Mouse (Mus musculus) liver, embryonic 16.5 days (tissue): Measurements from ENCODE around the gene Nfix. TPM values are rescaled to one million over a fixed set of nuclear protein-coding genes. Genes with fewer than 3 reads are reported as not detected.
A peak's percentile ranks its signal among the peaks of the same experiment; 100 is the strongest.

Experiments
- ATAC-seq: fragments of 200-750 bp; cut with Nextera tagmentation; 2 replicates; pipeline ENCODE4 v1.8.0; 2017; ENCODE audit warnings: low read depth, mild to moderate bottlenecking, moderate number of reproducible peaks, moderate library complexity
- H3K27ac ChIP-seq: fragments of 300-500 bp; sonication (generic); 2 replicates; pipeline ENCODE4 v1.5.1; 2014; ENCODE audit warnings: mild to moderate bottlenecking, low read length
- H3K27me3 ChIP-seq: fragments of 300-500 bp; sonication (generic); 2 replicates; pipeline ENCODE4 v1.6.1; 2014; ENCODE audit warnings: low read depth, low read length, mixed read lengths; ENCODE audit not compliant: control insufficient read depth, insufficient read depth
- H3K36me3 ChIP-seq: fragments of 300-500 bp; sonication (generic); 2 replicates; pipeline ENCODE4 v1.6.1; 2014; ENCODE audit warnings: mild to moderate bottlenecking; ENCODE audit not compliant: control insufficient read depth, insufficient read depth
- H3K4me1 ChIP-seq: fragments of 300-500 bp; sonication (generic); 2 replicates; pipeline ENCODE4 v1.6.1; 2014; ENCODE audit warnings: low read depth, low read length, mixed read lengths; ENCODE audit not compliant: control insufficient read depth
- H3K4me2 ChIP-seq: fragments of 300-500 bp; sonication (generic); 2 replicates; pipeline ENCODE4 v1.6.1; 2014; ENCODE audit warnings: low read depth, low read length, mixed read lengths
- H3K4me3 ChIP-seq: fragments of 300-500 bp; sonication (generic); 2 replicates; pipeline ENCODE4 v1.5.1; 2014; ENCODE audit warnings: low read depth, mild to moderate bottlenecking, low read length
- H3K9ac ChIP-seq: fragments of 300-500 bp; sonication (generic); 2 replicates; pipeline ENCODE4 v1.6.1; 2014; ENCODE audit warnings: low read depth, low read length
- H3K9me3 ChIP-seq: fragments of 300-500 bp; sonication (generic); replicated peaks from 2 replicates; pipeline ENCODE4 v1.6.1; 2016; ENCODE audit warnings: low read length; ENCODE audit not compliant: control insufficient read depth
- WGBS: fragments of 180-500 bp; shearing (Covaris S2); extraction: QIAGEN DNeasy Blood & Tissue Kit; methylation state at CpG from one replicate; pipeline ENCODE4 v1.1.7; 2014; ENCODE audit not compliant: insufficient replicate concordance; 5-methylcytosine and 5-hydroxymethylcytosine counted together
- polyA plus RNA-seq: library from polyadenylated mRNA; unstranded; fragments of >200 nt; fragmentation: Nextera tagmentation; extraction: Ambion mirVana; gene quantifications from 2 replicates; pipeline ENCODE4 v1.2.1, GENCODE M21; 2015

Nfix gene
- polyA plus RNA-seq, 1 experiment from 2014 or later, result 2.0 TPM

DNA sequence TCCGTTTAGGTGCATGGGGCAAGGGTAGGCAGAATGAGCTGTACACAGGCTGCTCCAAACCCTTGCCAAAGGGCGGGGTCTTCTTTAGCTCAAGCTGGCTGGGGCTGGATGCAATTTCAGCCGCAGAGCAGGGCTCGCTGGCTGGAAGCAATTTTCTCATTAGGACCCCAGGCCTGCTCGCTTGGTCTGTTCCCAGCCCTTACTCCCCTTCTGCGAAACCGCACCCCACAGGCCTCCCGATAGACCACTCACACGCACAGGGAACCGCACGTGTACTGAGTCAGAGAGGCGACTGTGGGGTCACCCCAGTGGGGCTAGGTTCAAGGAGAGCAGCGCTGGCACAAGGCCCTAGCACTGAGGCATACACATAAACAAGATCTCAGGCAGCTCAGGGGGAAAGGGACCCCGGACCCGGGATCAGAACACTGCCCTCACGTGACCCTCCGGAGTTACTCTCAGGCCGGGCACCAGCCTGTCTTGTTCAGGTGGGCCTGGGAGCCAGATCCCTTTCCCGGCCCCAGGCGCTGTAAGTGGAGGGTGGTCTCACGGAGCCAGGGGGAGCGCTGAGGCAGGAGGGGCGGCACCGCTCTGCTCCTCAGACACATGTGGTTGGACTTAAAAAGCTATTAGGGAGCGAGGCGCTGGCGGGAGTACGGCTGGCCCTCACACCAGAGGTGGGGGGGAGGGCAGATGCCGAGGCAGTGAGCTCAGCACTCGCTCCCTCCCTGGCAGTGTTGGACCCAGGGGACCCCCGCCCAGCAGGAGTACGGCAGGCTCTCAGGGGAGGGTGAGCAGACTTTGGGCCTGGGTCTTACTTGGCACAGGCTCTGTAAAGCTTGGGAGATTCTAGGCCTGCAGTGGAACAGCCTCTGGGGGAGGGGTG is 57.7 kb downstream of the Nfix start:
- H3K4me2 ChIP-seq, result no peak overlapping the region
- no peaks in the 10 kb centered on the region for H3K36me3 ChIP-seq
- WGBS, result 57% methylated on average over 32 of the region's 32 CpGs
- peaks cover 15% of the 10 kb centered on the region for H3K27me3 ChIP-seq
- no peak for ATAC-seq
- H3K4me1 ChIP-seq, result peaks cover 41% of the 10 kb centered on the region
- H3K4me3 ChIP-seq, result no peak overlapping the region
- no peaks in the 10 kb centered on the region for H3K9me3 ChIP-seq
- no peak overlapping the region for H3K9ac ChIP-seq
- H3K27ac ChIP-seq, result no peak overlapping the region

DNA sequence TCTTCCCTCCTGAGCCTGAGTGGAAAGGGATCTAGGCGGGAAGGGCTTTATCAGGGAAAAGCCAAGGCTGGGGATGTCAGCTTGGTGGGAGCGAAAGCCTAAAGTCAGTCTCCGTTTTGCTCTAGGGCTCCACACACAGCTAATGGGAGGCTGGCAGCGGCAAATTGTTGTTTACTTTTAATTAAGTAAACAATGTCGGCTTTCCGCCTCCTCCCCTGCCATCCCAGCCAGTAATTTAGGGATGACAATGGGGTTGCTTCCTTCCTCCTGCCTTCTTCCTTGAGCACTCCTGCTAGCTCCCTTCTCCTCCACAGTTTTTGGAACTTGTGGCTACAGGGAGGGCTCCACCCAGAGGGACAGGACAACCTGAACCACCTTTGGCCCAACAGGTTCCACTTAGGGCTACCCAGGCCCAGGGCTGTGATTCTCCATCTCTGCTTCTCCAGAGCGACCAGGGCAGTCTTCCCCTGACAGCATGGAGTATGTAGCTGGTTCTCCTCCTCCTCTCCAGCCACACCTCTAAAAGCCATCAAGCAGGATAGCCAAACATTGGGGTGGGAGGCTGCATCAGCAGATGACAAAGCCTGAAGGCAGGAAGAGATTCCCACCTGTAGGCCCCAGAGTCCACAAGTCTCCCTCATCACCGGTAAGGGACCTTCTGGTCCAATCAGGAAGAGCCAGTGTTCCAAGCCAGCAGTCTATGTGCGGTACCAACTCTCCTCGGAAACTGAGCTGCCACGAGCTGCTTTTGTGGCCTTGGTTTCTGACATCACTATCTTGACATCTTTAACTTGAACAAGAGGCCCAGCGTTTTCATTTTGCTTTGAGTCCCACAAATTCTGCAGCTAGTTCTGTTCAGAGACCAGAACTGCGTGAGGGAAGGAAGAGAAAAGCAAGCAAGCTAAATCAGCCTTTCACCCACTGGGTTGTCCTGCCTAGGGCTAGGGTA is 59.0 kb downstream of the Nfix start:
- no peak overlapping the region for H3K9ac ChIP-seq
- no peak overlapping the region for H3K4me2 ChIP-seq
- H3K4me3 ChIP-seq, result no peak overlapping the region
- no peak for ATAC-seq
- H3K4me1 ChIP-seq, result peaks cover 43% of the 10 kb centered on the region
- 58% methylated on average over 13 of the region's 13 CpGs for WGBS
- H3K36me3 ChIP-seq, result no peaks in the 10 kb centered on the region
- no peaks in the 10 kb centered on the region for H3K9me3 ChIP-seq
- no peak overlapping the region for H3K27ac ChIP-seq
- peaks cover 15% of the 10 kb centered on the region for H3K27me3 ChIP-seq

DNA sequence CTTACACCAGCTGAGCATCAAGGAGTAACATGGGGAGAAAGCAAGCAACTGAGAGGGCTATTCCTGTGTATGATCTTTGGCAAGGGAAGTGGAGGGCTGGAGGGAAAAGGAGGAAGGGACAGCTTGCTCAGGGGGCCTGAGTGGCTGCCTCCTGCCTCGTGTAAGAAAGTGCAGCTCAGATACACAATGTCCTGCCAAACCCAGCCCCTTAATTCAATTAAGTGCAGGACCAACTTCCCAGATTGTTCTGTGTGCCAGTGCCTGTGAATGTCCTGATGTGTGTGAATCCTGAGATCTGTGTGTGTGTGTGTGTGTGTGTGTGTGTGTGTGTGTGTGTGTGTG is 60.8 kb downstream of the Nfix start:
- Histone ChIP-seq H3K27me3 (peaks cover 15% of the 10 kb centered on the region), H3K9ac (no peak overlapping the region), H3K4me1 (peaks cover 35% of the 10 kb centered on the region)

DNA sequence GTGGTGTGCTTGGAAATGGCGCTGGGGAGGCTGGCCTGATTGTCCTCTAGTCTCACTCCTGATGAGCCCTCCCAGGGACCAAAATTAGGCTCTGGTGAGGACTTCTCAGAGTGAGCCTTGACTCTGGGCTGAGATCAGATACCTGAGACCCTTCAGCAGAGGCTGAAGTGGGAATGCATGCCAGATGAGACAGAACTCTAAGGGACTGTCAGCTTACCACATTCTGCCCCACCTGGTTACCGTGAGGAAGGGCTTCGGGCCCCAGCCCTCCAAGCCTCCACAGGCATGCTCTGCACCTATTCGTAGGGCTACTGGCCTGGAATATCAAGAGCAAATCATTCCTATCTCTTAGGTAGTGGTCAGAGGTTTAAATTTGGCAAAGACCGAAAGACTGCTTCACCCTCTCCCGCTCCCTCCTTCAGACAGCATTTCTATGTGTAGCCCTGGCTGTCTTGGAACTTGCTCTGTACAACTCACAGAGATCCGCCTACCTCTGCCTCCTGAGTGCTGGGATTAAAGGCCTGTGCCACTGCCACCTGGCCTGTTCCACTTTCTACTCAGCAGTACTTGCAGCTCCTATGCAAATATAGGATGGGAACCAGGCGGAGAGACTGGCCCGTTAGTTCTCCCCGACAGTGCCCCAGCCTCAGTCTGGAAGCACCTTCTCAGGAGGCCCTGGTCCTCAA is 61.3 kb downstream of the Nfix start:
- H3K4me1 ChIP-seq, result peaks cover 30% of the 10 kb centered on the region
- no peak overlapping the region for H3K4me2 ChIP-seq
- peaks cover 15% of the 10 kb centered on the region for H3K27me3 ChIP-seq
- ATAC-seq, result no peak
- no peak overlapping the region for H3K4me3 ChIP-seq
- WGBS, result 70% methylated on average over 10 of the region's 10 CpGs
- no peak overlapping the region for H3K27ac ChIP-seq
- no peaks in the 10 kb centered on the region for H3K36me3 ChIP-seq
- no peaks in the 10 kb centered on the region for H3K9me3 ChIP-seq
- H3K9ac ChIP-seq, result no peak overlapping the region

More for the DNA sequence above, 60.8 kb downstream of the Nfix start:
- H3K9me3 ChIP-seq, result no peaks in the 10 kb centered on the region
- no peaks in the 10 kb centered on the region for H3K36me3 ChIP-seq
- no peak for ATAC-seq
- H3K4me2 ChIP-seq, result no peak overlapping the region
- no peak overlapping the region for H3K27ac ChIP-seq
- WGBS, result 23% methylated on average over 1 of the region's 1 CpGs
- no peak overlapping the region for H3K4me3 ChIP-seq

DNA sequence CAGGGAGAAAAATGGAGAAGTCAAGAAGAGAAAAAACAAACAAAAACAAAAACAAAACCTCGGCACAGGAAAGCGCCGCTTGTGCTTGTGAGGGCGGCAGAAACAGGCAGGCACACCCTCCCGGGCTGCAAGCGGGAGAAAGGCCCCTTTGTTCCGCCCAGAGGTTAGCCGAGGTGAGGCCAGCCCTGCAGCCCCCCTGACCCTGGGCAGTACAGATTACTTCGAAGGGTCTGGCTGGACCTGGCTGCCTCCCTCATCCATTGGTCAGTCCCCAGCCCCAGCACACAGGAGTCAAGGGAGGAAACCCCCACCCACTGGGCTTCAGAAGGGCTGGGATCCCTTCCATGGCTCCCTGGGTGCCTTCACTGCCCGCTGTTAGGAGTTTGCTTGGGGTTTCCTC is 61.9 kb downstream of the Nfix start:
- WGBS, result 32% methylated on average over 10 of the region's 10 CpGs
- H3K4me2 ChIP-seq, result peak overlapping the region; percentile 50
- H3K4me3 ChIP-seq, result peak overlapping the region; percentile 26; the same call in 1 of the 2 replicates
- no peak overlapping the region for H3K27ac ChIP-seq
- ATAC-seq, result no peak
- H3K4me1 ChIP-seq, result peaks cover 27% of the 10 kb centered on the region
- H3K9me3 ChIP-seq, result no peaks in the 10 kb centered on the region
- no peaks in the 10 kb centered on the region for H3K36me3 ChIP-seq
- H3K27me3 ChIP-seq, result peaks cover 15% of the 10 kb centered on the region
- H3K9ac ChIP-seq, result peak overlapping the region; percentile 38; the same call in 1 of the 2 replicates

DNA sequence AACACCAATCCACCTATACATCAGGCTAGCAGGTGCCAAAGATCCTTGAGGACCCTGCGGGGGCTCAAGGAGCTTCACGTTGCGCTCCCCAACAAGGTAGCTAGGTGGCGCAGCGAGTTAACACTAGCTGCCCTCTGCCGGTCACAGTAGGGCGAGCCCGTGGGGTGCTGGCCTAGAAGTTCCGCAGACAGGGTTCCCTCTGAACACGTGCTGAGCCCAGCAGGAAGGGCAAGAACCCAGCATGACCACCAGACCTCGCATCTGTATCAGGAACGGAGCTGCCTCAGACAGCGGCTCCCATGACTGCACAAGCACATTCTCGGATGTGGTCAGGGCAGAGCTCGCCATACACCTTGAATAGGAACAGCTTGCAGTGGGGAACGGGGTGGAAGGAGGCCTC is 62.5 kb downstream of the Nfix start:
- 1% methylated on average over 16 of the region's 16 CpGs for WGBS
- Histone ChIP-seq H3K27ac (no peak overlapping the region), H3K4me1 (peaks cover 27% of the 10 kb centered on the region), H3K36me3 (no peaks in the 10 kb centered on the region), H3K9me3 (no peaks in the 10 kb centered on the region), H3K4me2 (peak overlapping the region; percentile 50), H3K4me3 (peak overlapping the region; percentile 26), H3K27me3 (peaks cover 14% of the 10 kb centered on the region), H3K9ac (peak overlapping the region; percentile 38)
- ATAC-seq, result peak; percentile 74

DNA sequence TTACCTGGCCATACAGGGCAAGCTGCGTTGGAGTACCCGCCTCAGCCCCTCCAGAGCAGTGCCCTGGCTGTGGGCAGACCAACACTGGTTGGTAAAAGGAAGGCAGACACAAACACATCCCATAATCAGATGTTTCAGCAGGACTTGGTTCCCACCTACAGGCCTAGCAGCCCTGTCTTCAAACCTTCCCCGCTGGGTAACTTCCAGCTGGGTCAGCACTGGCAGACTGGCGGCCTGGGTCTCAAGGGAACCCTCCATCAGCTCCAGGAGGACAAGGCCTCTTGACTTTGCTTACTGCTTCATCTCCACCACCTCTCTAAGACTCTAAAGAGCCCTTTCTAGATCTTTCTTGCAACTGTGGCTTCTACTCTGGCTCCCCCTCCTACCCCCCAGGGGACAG is 63.6 kb downstream of the Nfix start:
- H3K27ac ChIP-seq, result no peak overlapping the region
- no peak overlapping the region for H3K4me3 ChIP-seq
- no peak overlapping the region for H3K4me2 ChIP-seq
- H3K36me3 ChIP-seq, result no peaks in the 10 kb centered on the region
- peaks cover 35% of the 10 kb centered on the region for H3K4me1 ChIP-seq
- no peak overlapping the region for H3K9ac ChIP-seq
- H3K27me3 ChIP-seq, result peaks cover 13% of the 10 kb centered on the region
- 90% methylated on average over 4 of the region's 4 CpGs for WGBS
- H3K9me3 ChIP-seq, result no peaks in the 10 kb centered on the region
- no peak for ATAC-seq

DNA sequence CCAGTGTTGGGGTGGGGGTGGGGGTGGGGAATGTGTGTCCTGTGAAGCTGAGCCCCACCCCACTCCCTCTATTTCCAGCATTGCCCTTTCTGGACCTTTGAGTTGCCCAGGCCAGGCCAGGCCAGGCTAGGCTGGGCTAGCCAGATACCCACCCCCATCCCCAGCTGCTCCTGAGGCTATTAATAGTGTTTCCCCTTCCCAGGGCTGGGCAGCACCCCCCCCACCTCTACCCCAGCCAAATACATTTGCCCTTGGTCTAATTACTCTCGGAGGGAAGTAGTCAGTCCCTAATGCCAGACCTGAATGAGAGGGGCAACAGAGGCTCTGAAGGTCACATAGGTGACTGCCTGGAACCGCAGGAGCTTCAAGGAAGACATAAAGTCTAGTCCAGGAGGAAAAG is 64.5 kb downstream of the Nfix start:
- ATAC-seq, result no peak

More for the DNA sequence above, 64.5 kb downstream of the Nfix start:
- Histone ChIP-seq H3K4me3 (no peak overlapping the region), H3K27ac (no peak overlapping the region), H3K36me3 (no peaks in the 10 kb centered on the region), H3K27me3 (peaks cover 6% of the 10 kb centered on the region; the same call in 1 of the 2 replicates), H3K9ac (no peak overlapping the region), H3K4me2 (no peak overlapping the region), H3K9me3 (no peaks in the 10 kb centered on the region), H3K4me1 (peaks cover 39% of the 10 kb centered on the region)
- 66% methylated on average over 2 of the region's 2 CpGs for WGBS
